Mouse (Mus musculus): ENCODE results near the gene Adcy2.
A peak's percentile ranks its signal among the peaks of the same experiment; 100 is the strongest.

Gene Adcy2

DNA sequence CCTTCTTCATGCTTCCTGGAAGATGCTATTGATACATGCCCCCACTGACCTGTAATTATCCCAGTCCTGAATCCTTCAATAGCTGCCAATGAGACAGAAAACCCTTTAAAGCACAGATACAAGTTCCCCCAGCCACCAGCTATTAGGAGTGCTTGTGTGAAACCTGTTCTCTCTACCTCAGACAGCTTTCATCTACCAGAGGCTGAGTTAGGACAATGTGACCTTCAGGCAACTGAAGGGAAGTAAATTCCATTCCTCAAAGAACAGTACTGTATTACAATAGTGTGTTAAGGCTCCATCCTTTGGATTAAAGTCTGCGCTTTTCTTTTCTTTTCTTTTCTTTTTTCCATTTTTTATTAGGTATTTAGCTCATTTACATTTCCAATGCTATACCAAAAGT is 356.6 kb downstream of the Adcy2 start:
- no peak for DNase-seq (ENCODE audit: low spot score in 2 of 2)

DNA sequence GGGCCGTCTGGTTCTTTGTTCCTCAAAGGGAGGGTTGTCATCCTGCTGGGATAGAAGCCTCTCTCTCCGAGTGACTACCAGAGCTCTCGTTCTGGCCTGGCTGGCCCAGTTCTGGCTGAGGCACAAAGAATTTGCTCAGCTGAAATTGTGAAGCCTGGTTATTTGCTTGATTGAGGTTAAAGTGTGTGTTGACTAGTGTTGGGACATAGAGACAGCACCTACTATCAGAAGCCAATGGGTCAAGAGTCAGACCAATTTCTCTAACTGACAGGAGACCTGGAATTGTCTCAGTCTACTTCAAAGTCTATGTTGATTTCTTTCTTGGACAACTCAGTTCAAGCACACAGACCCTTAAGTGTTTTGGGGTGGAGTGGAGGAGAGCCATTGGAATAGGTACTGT is 372.3 kb downstream of the Adcy2 start:
- no peak for DNase-seq (ENCODE audit: low spot score in 2 of 2)

DNA sequence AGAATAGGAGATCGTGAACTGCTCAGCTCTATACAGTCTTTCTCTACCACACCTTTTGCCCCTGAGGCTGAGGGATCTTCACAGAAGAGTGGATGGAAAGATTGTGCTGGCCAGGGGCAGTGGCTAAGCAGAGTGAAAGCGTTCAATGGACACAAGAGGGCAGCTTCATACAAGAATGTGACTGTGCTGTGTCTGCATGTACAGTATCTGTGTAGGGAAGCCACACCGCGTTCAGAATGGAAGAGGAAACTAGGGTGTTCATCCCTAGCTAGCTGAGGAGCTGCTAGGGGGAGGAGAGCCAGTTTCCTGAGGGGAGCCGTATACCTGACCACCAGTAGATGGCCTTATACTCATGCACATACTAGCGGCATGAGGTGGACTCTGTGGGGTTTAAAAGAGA is 376.5 kb downstream of the Adcy2 start:
- no peak for DNase-seq (ENCODE audit: low spot score in 2 of 2)

DNA sequence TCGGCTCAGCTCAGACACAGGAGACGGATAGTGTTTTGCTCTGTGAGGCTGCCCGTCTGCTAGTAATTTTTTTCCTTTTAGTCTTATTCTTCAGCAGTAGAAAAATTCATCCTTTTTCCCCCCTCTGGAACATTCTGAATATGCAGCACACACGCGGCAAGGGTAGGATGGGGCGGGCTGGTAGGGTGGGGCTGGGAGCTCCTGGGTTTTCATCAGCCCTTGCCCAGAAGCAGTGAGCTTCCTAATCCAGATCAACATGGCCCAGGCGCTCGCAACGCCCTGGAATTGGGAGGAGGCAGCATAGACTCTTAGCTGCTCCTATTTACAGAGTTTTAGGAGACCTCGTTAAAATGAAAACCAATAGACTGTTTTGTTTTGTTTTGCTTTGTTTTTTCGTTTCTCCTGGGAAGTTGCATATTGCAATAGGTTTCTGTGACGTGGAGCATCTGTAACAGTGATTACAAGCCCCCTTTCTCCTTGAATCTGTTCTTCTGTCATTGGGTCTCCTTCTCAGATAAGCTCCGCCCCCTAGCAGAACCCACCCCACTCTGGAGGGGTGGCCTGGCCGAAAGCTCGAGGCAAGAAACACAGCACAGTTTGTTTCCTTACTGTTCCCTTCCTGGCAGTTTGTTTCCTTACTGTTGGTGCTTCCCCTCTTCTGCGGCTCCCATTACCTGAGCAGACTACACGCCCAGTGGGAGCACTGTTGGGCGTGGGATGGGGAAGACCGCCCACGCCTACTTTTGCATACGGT is 391.5 kb downstream of the Adcy2 start:
- no peak for DNase-seq (ENCODE audit: low spot score in 2 of 2)

- DNase-seq (ENCODE audit: low spot score in 2 of 2) = no peak
Measured at GRCm38 (mm10) chr13:68605689-68606126, 393.6 kb downstream of the Adcy2 start.

DNA sequence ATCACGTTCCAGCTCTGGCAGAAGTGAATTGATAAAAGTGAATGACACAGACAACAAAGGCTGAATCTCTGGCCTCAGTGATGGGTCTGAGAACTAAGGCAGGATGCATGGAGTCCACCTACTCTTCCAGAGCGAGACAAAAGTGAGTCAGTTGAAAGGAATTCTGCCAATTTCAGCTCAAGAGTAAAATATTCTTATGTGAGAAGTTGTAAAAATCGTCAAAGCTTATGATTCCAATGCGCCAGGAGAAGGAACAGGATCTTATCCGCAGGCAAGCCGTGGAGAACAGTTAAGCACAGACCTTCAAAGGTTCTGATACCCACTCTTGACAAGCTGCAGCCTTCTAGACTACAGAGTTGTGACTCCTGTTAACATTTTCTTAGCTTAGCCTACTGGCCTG is 396.3 kb downstream of the Adcy2 start:
- no peak for DNase-seq (ENCODE audit: low spot score in 2 of 2)

DNA sequence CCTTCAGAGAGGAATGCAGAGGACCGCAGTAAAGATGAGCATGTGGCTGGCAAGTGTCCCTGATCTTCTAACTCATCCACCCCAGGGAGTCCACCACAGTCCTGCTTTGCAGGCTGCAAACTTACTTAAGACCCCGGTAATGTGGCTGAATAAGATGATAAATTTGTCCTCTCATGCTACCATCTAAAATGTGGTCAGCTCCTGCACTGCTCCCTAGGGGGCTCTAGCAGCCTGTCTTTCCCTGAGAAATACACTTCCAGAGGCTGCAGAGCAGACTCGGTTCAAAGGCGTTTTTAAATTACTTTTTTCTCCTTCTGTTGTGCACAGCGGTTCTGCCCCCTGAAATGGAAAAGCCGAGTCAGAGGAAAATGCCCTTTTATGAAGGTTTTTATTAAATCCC is 398.2 kb downstream of the Adcy2 start:
- no peak for DNase-seq (ENCODE audit: low spot score in 2 of 2)

GRCm38 (mm10) chr13:68598953-68599352 is 400.4 kb downstream of the Adcy2 start:
- no peak for DNase-seq (ENCODE audit: low spot score in 2 of 2)

- no peak for DNase-seq (ENCODE audit: low spot score in 2 of 2)
Measured at GRCm38 (mm10) chr13:68597667-68598066, 401.7 kb downstream of the Adcy2 start.

GRCm38 (mm10) chr13:68597199-68597598 is 402.1 kb downstream of the Adcy2 start, which contains the start of gene 1700001L19Rik:
1700001L19Rik (plus strand) TSS chr13:68597421.
- no peak for DNase-seq (ENCODE audit: low spot score in 2 of 2)

DNA sequence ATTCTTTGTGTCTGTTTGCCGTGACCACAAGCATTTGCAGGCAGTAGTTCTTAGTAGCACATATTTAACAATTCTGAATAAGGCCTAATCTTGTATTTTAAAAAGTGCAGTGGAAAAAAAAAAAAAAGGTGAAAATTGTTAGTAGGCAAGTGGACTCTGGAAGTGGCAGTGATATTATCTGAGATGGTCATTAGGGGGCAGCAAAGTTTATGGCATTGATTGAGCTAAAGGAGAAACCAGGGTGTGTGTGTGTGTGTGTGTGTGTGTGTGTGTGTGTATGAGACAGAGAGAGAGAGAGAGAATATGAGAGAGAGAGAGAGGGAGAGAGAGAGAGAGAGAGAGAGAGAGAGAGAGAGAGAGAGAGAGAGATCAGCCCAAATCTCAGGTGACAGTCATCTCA is 405.5 kb downstream of the Adcy2 start:
- DNase-seq (ENCODE audit: low spot score in 2 of 2) = no peak

GRCm38 (mm10) chr13:68588352-68588751 is 411.0 kb downstream of the Adcy2 start:
- DNase-seq (ENCODE audit: low spot score in 2 of 2) = no peak

DNA sequence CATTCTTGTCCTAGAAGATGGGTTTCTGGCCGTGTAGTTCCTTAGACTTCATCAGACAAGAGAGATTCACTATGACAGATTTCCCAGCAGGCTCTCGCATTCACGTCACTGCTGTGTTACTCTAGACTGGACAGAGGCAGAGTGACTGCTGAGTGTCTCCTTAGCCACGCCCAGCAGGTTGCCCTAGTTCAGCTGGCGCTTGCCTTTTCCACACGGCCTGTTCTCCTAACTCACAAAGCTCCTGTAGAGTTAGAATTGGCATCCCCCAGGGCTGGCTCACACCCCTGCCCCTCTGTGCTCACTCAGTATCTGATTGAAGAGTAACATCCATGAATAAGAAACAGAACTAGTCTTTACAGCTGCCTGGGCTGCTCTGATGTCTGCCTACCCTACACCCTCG is 413.9 kb downstream of the Adcy2 start:
- no peak for DNase-seq (ENCODE audit: low spot score in 2 of 2)

- DNase-seq (ENCODE audit: low spot score in 2 of 2) = no peak
Measured at GRCm38 (mm10) chr13:68583961-68584360, 415.4 kb downstream of the Adcy2 start.

DNA sequence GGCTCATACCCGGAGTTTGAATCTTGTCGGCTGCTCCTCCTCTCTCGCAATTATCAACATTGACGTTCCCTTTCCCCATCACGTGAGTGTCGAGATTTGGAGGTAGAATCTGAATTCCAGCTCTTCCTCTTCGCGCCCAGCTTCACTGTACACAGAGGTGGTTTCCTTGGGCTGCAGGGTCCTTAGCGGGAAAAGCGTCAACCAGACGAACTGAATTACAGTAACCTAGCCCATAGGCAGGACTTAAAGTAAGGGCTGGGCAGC is 416.9 kb downstream of the Adcy2 start:
- no peak for DNase-seq (ENCODE audit: low spot score in 2 of 2)

GRCm38 (mm10) chr13:68581747-68582516 is 417.4 kb downstream of the Adcy2 start, which contains the start of the genes Mtrr and Fastkd3:
Mtrr (minus strand) TSS chr13:68582149.
Fastkd3 (plus strand) TSS chr13:68582234.
- DNase-seq (ENCODE audit: low spot score in 2 of 2) = peak; percentile 95 to 98

DNA sequence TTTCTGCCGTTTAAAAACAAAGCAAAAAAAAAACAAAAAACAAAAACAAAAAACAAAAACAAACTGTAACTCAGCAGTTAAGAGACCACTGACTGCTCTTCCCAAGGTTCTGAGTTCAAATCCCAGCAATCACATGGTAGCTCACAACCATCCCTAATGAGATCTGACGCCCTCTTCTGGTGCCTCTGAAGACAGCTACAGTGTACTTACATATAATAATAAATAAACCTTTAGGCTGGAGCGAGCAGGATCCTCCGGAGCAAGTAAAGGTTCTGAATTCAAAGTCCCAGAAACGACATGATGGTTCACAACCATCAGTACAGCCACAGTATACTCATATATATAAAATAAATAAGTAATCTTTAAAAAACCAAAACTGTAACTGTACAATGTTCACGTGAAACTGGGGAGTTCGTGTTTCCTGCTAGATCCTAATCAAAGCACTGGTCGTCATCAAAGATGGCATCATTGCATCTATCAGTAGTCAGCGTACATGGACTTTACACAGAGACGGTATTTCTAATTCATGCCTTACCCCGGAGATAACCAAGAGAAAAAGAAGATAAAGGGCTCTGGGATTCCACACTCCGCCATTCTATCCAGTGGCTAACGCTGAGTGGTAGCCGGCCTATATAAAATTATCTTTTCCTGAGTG is 418.1 kb downstream of the Adcy2 start:
- no peak for DNase-seq (ENCODE audit: low spot score in 2 of 2)

GRCm38 (mm10) chr13:68577945-68578344 is 421.4 kb downstream of the Adcy2 start:
- no peak for DNase-seq (ENCODE audit: low spot score in 2 of 2)

- DNase-seq (ENCODE audit: low spot score in 2 of 2) = no peak
Measured at GRCm38 (mm10) chr13:68574398-68574797, 424.9 kb downstream of the Adcy2 start.

GRCm38 (mm10) chr13:68572966-68573913 is 426.1 kb downstream of the Adcy2 start:
- DNase-seq (ENCODE audit: low spot score in 2 of 2) = no peak

GRCm38 (mm10) chr13:68572247-68572646 is 427.1 kb downstream of the Adcy2 start:
- DNase-seq (ENCODE audit: low spot score in 2 of 2) = no peak

Data from frontal cortex, postnatal 10 days (tissue).